Mouse (Mus musculus): ENCODE results near the gene Slc16a7. TPM values are rescaled to one million over a fixed set of nuclear protein-coding genes. Genes with fewer than 3 reads are reported as not detected.

Gene Slc16a7
- polyA plus RNA-seq, 1 experiment, result 0.46 TPM

GRCm38 (mm10) chr10:125324149-125324834, 65.0 kb downstream of the Slc16a7 start:
- Histone ChIP-seq H3K4me3 (ENCODE audit: low read depth, low read length) (no peak overlapping the region), H3K27ac (ENCODE audit: insufficient read depth, low read depth, low read length) (no peak overlapping the region), H3K36me3 (ENCODE audit: control insufficient read depth, insufficient read depth, low read length) (no peaks in the 10 kb centered on the region), H3K27me3 (ENCODE audit: control insufficient read depth, insufficient read depth, low read length) (no peaks in the 10 kb centered on the region), H3K4me1 (ENCODE audit: control insufficient read depth, insufficient read depth, insufficient read length, low read length) (no peaks in the 10 kb centered on the region)
- TF ChIP-seq CTCF (IDR thresholded peaks at IDR 0.05; ENCODE audit: extremely low read depth, insufficient read length, insufficient replicate concordance, low read depth, low read length), result no peak
- no peak for TF ChIP-seq POLR2A (IDR thresholded peaks at IDR 0.05; ENCODE audit: low read depth, low read length)
- WGBS, result 78% methylated on average over 13 of the region's 13 CpGs

- 76% methylated on average over 11 of the region's 11 CpGs for WGBS
Measured at GRCm38 (mm10) chr10:125321446-125322428, 67.5 kb downstream of the Slc16a7 start.

GRCm38 (mm10) chr10:125317317-125317716, 71.9 kb downstream of the Slc16a7 start:
- WGBS, result 65% methylated on average over 6 of the region's 6 CpGs
- Histone ChIP-seq H3K27me3 (ENCODE audit: control insufficient read depth, insufficient read depth, low read length) (no peaks in the 10 kb centered on the region), H3K36me3 (ENCODE audit: control insufficient read depth, insufficient read depth, low read length) (no peaks in the 10 kb centered on the region), H3K4me1 (ENCODE audit: control insufficient read depth, insufficient read depth, insufficient read length, low read length) (0 out of 2 replicates have a peak, but pooled peaks cover 1% of the 10 kb centered on the region), H3K4me3 (ENCODE audit: low read depth, low read length) (no peak overlapping the region), H3K27ac (ENCODE audit: insufficient read depth, low read depth, low read length) (no peak overlapping the region)
- no peak for TF ChIP-seq POLR2A (IDR thresholded peaks at IDR 0.05; ENCODE audit: low read depth, low read length)
- TF ChIP-seq CTCF (IDR thresholded peaks at IDR 0.05; ENCODE audit: extremely low read depth, insufficient read length, insufficient replicate concordance, low read depth, low read length), result no peak

More at GRCm38 (mm10) chr10:125321446-125322428, 67.5 kb downstream of the Slc16a7 start:
- H3K27me3 ChIP-seq (ENCODE audit: control insufficient read depth, insufficient read depth, low read length), result no peaks in the 10 kb centered on the region
- H3K4me3 ChIP-seq (ENCODE audit: low read depth, low read length), result no peak overlapping the region
- TF ChIP-seq CTCF (IDR thresholded peaks at IDR 0.05; ENCODE audit: extremely low read depth, insufficient read length, insufficient replicate concordance, low read depth, low read length), result no peak
- no peak for TF ChIP-seq POLR2A (IDR thresholded peaks at IDR 0.05; ENCODE audit: low read depth, low read length)
- H3K36me3 ChIP-seq (ENCODE audit: control insufficient read depth, insufficient read depth, low read length), result no peaks in the 10 kb centered on the region
- H3K4me1 ChIP-seq (ENCODE audit: control insufficient read depth, insufficient read depth, insufficient read length, low read length), result 0 out of 2 replicates have a peak, but pooled peaks cover 1% of the 10 kb centered on the region
- no peak overlapping the region for H3K27ac ChIP-seq (ENCODE audit: insufficient read depth, low read depth, low read length)

- WGBS, result 97% methylated on average over 2 of the region's 2 CpGs
- H3K4me1 ChIP-seq (ENCODE audit: control insufficient read depth, insufficient read depth, insufficient read length, low read length), result no peaks in the 10 kb centered on the region
- TF ChIP-seq CTCF (IDR thresholded peaks at IDR 0.05; ENCODE audit: extremely low read depth, insufficient read length, insufficient replicate concordance, low read depth, low read length), result no peak
- TF ChIP-seq POLR2A (IDR thresholded peaks at IDR 0.05; ENCODE audit: low read depth, low read length), result no peak
- no peaks in the 10 kb centered on the region for H3K27me3 ChIP-seq (ENCODE audit: control insufficient read depth, insufficient read depth, low read length)
- no peaks in the 10 kb centered on the region for H3K36me3 ChIP-seq (ENCODE audit: control insufficient read depth, insufficient read depth, low read length)
- no peak overlapping the region for H3K27ac ChIP-seq (ENCODE audit: insufficient read depth, low read depth, low read length)
- no peak overlapping the region for H3K4me3 ChIP-seq (ENCODE audit: low read depth, low read length)
Measured at GRCm38 (mm10) chr10:125310855-125311254, 78.4 kb downstream of the Slc16a7 start.

GRCm38 (mm10) chr10:125298036-125298435, 91.2 kb downstream of the Slc16a7 start:
- H3K4me3 ChIP-seq (ENCODE audit: low read depth, low read length), result no peak overlapping the region
- H3K27me3 ChIP-seq (ENCODE audit: control insufficient read depth, insufficient read depth, low read length), result no peaks in the 10 kb centered on the region
- no peak overlapping the region for H3K27ac ChIP-seq (ENCODE audit: insufficient read depth, low read depth, low read length)
- 84% methylated on average over 6 of the region's 6 CpGs for WGBS
- TF ChIP-seq CTCF (IDR thresholded peaks at IDR 0.05; ENCODE audit: extremely low read depth, insufficient read length, insufficient replicate concordance, low read depth, low read length) (no peak), POLR2A (IDR thresholded peaks at IDR 0.05; ENCODE audit: low read depth, low read length) (no peak)
- H3K4me1 ChIP-seq (ENCODE audit: control insufficient read depth, insufficient read depth, insufficient read length, low read length), result no peaks in the 10 kb centered on the region
- H3K36me3 ChIP-seq (ENCODE audit: control insufficient read depth, insufficient read depth, low read length), result no peaks in the 10 kb centered on the region

GRCm38 (mm10) chr10:125290320-125290719, 98.9 kb downstream of the Slc16a7 start:
- no peaks in the 10 kb centered on the region for H3K27me3 ChIP-seq (ENCODE audit: control insufficient read depth, insufficient read depth, low read length)
- no peak overlapping the region for H3K27ac ChIP-seq (ENCODE audit: insufficient read depth, low read depth, low read length)
- WGBS, result 71% methylated on average over 9 of the region's 9 CpGs
- no peak overlapping the region for H3K4me3 ChIP-seq (ENCODE audit: low read depth, low read length)
- no peaks in the 10 kb centered on the region for H3K4me1 ChIP-seq (ENCODE audit: control insufficient read depth, insufficient read depth, insufficient read length, low read length)
- H3K36me3 ChIP-seq (ENCODE audit: control insufficient read depth, insufficient read depth, low read length), result no peaks in the 10 kb centered on the region
- no peak for TF ChIP-seq POLR2A (IDR thresholded peaks at IDR 0.05; ENCODE audit: low read depth, low read length)
- no peak for TF ChIP-seq CTCF (IDR thresholded peaks at IDR 0.05; ENCODE audit: extremely low read depth, insufficient read length, insufficient replicate concordance, low read depth, low read length)

- 90% methylated on average over 6 of the region's 6 CpGs for WGBS
- H3K36me3 ChIP-seq (ENCODE audit: control insufficient read depth, insufficient read depth, low read length), result no peaks in the 10 kb centered on the region
- TF ChIP-seq POLR2A (IDR thresholded peaks at IDR 0.05; ENCODE audit: low read depth, low read length) (no peak), CTCF (IDR thresholded peaks at IDR 0.05; ENCODE audit: extremely low read depth, insufficient read length, insufficient replicate concordance, low read depth, low read length) (no peak)
- no peaks in the 10 kb centered on the region for H3K4me1 ChIP-seq (ENCODE audit: control insufficient read depth, insufficient read depth, insufficient read length, low read length)
- H3K4me3 ChIP-seq (ENCODE audit: low read depth, low read length), result no peak overlapping the region
- no peaks in the 10 kb centered on the region for H3K27me3 ChIP-seq (ENCODE audit: control insufficient read depth, insufficient read depth, low read length)
- H3K27ac ChIP-seq (ENCODE audit: insufficient read depth, low read depth, low read length), result no peak overlapping the region
Measured at GRCm38 (mm10) chr10:125288560-125288959, 100.7 kb downstream of the Slc16a7 start.
